Mouse (Mus musculus): ENCODE data around the gene Fbxo21.
A peak's percentile ranks its signal among the peaks of the same experiment; 100 is the strongest.

Fbxo21 gene

GRCm38 (mm10) chr5:118044907-118045306, 68.4 kb downstream of the Fbxo21 start:
- DNase-seq (ENCODE audit: low spot score in 2 of 2), result no peak

- DNase-seq (ENCODE audit: low spot score in 2 of 2), result no peak
Measured at GRCm38 (mm10) chr5:118045385-118045784, 68.9 kb downstream of the Fbxo21 start.

- no peak for DNase-seq (ENCODE audit: low spot score in 2 of 2)
Measured at GRCm38 (mm10) chr5:118047091-118047757, 70.7 kb downstream of the Fbxo21 start.

- no peak for DNase-seq (ENCODE audit: low spot score in 2 of 2)
Measured at GRCm38 (mm10) chr5:118048412-118048811, 71.9 kb downstream of the Fbxo21 start.

- DNase-seq (ENCODE audit: low spot score in 2 of 2), result no peak
Measured at GRCm38 (mm10) chr5:118048928-118049327, 72.4 kb downstream of the Fbxo21 start.

GRCm38 (mm10) chr5:118050743-118051142, 74.2 kb downstream of the Fbxo21 start:
- DNase-seq (ENCODE audit: low spot score in 2 of 2), result no peak

- no peak for DNase-seq (ENCODE audit: low spot score in 2 of 2)
Measured at GRCm38 (mm10) chr5:118051981-118052662, 75.6 kb downstream of the Fbxo21 start.

- no peak for DNase-seq (ENCODE audit: low spot score in 2 of 2)
Measured at GRCm38 (mm10) chr5:118053205-118053604, 76.7 kb downstream of the Fbxo21 start.

- DNase-seq (ENCODE audit: low spot score in 2 of 2), result peak in 1 of 2 experiments; percentile 59
Measured at GRCm38 (mm10) chr5:118057508-118058111, 81.1 kb downstream of the Fbxo21 start.

GRCm38 (mm10) chr5:118058858-118059257, 82.3 kb downstream of the Fbxo21 start:
- DNase-seq (ENCODE audit: low spot score in 2 of 2), result no peak

GRCm38 (mm10) chr5:118059646-118060045, 83.1 kb downstream of the Fbxo21 start:
- no peak for DNase-seq (ENCODE audit: low spot score in 2 of 2)

Data from right cerebral cortex, adult 2 months (tissue).